Mouse (Mus musculus) kidney, postnatal 36 days (tissue): Measurements from ENCODE around the gene Mapk13.

Source experiments
- DNase-seq, 2 experiments: peaks; one replicate each; pipeline ENCODE4 v3.0.0; 2021 to 2022; ENCODE audit warnings: mixed read lengths in 2 of 2

Gene Mapk13

GRCm38 (mm10) chr17:28776817-28777216, 7.7 kb downstream of the Mapk13 start:
- peak in 1 of 2 experiments; percentile 26 for DNase-seq

- peak in 1 of 2 experiments; percentile 51 for DNase-seq
Measured at GRCm38 (mm10) chr17:28777231-28778005, 8.3 kb downstream of the Mapk13 start.

GRCm38 (mm10) chr17:28779735-28780134, 10.6 kb downstream of the Mapk13 start:
- DNase-seq: no peak

GRCm38 (mm10) chr17:28780836-28781235, 11.7 kb downstream of the Mapk13 start:
- no peak for DNase-seq

DNA sequence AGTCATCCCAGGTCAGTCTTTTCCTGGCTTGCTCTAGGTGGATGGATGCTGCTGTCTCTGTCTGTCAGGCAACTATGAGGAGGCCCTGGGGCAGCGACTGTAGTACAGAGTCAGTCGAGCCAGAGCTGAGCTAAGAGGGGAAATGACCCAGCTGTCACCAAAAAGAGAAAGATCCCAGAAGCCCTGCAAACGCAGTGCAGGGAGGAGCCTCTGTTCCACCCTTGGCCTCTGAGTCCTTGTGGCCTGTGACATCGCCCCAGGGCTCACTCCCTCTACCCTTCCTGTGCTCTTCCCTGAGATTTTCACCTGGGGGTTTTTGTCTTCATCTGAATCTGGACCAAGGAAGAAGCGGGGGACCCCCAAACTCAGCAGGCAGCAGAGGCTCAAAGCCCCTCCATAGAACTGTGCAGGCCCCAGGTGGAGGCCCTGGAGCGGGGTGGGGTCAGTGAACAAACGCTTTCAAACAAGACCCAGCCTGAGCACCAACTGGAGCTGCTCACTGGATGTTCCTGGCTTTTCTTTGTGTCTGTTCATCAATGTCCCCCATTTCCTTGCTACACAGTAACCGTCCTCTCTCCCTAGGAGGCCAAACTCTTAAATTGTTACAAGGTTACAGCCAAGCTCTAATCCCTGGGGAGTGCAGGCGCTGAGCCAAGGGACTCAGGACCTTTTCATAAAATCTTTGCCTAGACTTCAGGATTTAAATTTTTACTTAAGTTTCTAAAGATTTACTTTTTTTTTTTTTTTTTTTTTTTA, 12.4 kb downstream of the Mapk13 start:
- peak in 1 of 2 experiments; percentile 36 for DNase-seq

DNA sequence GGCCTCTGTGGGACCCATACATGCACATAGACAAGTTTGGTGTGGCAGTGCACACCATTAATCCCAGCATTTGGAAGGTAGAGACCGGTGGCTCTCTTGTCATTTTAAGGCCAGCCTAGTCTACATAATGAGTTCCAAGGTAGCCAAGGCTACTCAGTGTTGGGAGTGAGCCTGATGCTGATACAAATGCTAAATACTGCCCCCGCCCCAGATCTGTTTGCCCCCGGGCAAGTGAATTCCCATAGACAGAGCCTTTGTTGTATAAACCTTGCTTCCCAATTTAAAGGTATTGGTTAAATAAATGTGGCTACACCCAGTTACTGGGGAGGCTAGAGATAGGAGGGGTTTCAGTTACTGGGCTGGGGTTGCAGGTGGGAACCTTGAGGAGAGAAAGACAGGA, 15.9 kb downstream of the Mapk13 start:
- no peak for DNase-seq

- no peak for DNase-seq
Measured at GRCm38 (mm10) chr17:28787507-28787906, 18.4 kb downstream of the Mapk13 start.

DNA sequence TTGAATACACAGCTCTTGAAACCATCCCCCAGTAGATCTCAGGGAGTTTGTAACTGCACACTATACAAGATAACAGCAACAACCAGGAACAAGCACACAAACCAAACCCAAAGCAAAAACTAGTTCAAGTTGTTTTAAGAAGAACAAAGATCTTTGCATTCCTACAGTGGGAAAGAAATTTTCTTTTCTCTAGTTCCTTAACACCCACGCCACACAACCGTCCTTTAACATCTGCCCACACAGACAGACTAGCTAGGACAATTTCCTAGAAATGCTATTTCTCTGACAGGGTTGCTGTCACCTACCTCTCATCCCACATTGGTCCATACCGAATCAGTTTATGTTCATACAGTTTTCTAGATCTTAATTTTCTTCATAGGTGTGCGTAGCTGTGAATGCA, 27.9 kb downstream of the Mapk13 start:
- DNase-seq: no peak

- DNase-seq: peak in 1 of 2 experiments; percentile 24
Measured at GRCm38 (mm10) chr17:28799291-28800160, 30.4 kb downstream of the Mapk13 start.

- DNase-seq: peak; percentile 41 to 69
Measured at GRCm38 (mm10) chr17:28800281-28800670, 31.2 kb downstream of the Mapk13 start.

DNA sequence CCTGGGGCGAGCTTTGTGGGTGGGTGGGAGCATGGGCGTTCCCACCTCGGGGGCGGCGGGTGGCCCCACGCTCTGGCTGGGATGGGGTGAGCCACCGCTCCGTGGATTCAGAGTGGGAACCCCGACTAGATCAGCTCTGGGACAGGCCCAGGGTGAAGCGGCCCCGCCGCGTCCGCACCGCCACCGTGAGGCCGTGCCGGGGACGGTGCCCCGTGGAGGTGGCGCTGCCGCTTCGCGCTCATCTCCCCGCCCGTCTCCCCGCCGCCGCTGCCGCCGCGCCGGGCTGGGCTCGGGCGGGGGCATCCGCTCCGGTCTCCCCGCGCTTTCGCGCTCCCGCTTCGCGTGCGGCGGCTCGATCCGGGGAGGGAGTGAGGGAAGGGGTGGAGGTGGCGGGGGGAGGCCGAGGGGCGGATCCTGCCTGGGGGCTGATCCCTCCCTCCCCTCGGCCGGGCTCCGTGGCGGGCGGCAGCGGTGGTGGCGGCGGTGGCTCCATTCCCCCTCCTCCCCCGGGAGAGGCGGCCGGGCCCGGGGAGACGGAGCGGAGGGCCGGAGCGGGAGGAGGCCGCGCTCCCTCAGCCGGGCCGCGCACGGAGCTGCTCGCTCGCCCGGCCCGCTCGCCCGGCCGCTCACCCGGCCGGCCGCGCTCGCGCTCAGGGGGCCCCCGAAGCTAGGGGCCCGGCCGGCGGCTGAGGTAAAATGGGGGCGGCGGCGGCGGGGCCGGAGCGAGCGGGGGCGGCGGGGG, 31.7 kb downstream of the Mapk13 start, which contains the start of gene Brpf3:
Gene Brpf3 (plus strand): TSS at position 420 of the 742 bp plus-strand sequence.
- peak; percentile 85 to 90 for DNase-seq

- DNase-seq: peak; percentile 99 to 100
Measured at GRCm38 (mm10) chr17:28801474-28802005, 32.4 kb downstream of the Mapk13 start.

GRCm38 (mm10) chr17:28802006-28802481, 32.9 kb downstream of the Mapk13 start:
- DNase-seq: no peak

- no peak for DNase-seq
Measured at GRCm38 (mm10) chr17:28803316-28803715, 34.2 kb downstream of the Mapk13 start.

GRCm38 (mm10) chr17:28804973-28805372, 35.9 kb downstream of the Mapk13 start:
- no peak for DNase-seq

- DNase-seq: no peak
Measured at GRCm38 (mm10) chr17:28806770-28807169, 37.7 kb downstream of the Mapk13 start.

DNA sequence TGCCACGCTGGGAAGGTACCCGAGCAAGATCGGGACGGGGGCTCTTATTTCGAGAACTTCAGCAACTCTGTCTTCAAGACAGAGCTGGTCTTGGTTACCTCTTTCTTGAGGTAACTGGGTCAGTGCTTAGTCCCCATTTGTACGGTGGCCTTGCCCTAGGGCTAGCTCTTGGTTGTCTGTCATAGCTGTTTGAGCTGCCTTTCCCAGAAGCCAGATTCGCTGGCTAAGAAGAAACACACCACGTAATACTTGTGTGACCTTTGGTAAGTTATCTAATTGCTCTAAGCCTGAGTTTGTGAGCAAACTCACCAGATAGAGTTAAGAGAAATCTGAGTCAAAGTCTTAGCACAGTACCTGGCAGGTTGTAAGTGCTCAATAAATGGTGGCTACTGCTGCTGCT, 39.6 kb downstream of the Mapk13 start:
- DNase-seq: peak in 1 of 2 experiments; percentile 34

- no peak for DNase-seq
Measured at GRCm38 (mm10) chr17:28809175-28809831, 40.2 kb downstream of the Mapk13 start.

DNA sequence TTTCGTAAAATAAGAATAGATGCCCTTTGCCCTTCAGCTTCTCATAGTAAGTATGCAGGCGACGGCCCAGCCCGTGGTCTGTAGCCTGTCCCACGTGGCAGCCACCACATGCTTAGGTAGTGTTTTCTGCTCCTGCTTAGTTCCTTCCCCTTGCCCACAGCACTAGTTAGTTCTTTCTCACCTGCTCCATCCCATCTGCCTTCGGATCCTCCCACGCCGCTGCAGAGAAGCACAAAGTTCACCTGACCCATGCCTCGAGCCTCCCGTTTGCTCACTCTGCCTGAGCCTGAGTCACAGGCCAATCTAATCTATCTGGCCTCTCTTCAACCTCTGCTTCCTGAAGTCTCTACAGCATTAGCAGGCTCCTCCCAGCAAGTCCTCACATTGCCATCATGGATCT, 43.2 kb downstream of the Mapk13 start:
- peak; percentile 53 to 57 for DNase-seq

DNA sequence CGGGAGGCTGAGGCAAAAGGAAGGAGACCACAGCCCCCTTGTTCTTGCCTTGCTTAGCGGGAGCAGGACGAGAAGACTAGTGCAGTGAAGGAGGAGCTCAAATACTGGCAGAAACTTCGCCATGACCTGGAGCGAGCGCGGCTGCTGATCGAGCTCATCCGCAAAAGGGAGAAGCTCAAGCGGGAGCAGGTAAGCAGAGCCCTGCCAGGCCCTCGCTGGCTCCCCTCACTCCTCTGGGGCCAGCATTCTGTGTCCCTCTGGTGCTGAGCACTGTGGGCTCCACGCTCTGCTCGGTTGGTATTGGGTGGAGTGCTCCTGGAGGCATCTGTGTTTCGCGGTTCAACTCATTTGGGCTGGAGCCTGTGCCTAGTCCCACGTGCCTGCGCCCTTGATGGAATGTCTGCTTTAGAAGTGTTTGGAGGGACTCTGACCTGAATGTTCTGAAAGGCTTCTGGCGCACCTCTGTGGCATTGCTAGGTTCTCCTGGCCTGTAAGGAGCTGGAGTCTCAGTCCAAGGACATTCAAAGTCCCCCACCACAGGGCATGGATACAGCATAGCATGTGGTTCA, 45.5 kb downstream of the Mapk13 start:
- DNase-seq: peak; percentile 37 to 51
